Mouse (Mus musculus) megakaryocyte, embryonic 14.5 days (primary cell): ENCODE data around the gene Isoc2b.

Source experiments
- FLI1 ChIP-seq: IDR thresholded peaks from 2 replicates; pipeline ENCODE4 v1.6.1; 2012; ENCODE audit warnings: low read length, inconsistent platforms, mixed read lengths
- GATA1 ChIP-seq: IDR thresholded peaks from 3 replicates; pipeline ENCODE4 v1.6.1; 2012; ENCODE audit warnings: mixed read lengths, low read length, inconsistent platforms, borderline replicate concordance

DNA sequence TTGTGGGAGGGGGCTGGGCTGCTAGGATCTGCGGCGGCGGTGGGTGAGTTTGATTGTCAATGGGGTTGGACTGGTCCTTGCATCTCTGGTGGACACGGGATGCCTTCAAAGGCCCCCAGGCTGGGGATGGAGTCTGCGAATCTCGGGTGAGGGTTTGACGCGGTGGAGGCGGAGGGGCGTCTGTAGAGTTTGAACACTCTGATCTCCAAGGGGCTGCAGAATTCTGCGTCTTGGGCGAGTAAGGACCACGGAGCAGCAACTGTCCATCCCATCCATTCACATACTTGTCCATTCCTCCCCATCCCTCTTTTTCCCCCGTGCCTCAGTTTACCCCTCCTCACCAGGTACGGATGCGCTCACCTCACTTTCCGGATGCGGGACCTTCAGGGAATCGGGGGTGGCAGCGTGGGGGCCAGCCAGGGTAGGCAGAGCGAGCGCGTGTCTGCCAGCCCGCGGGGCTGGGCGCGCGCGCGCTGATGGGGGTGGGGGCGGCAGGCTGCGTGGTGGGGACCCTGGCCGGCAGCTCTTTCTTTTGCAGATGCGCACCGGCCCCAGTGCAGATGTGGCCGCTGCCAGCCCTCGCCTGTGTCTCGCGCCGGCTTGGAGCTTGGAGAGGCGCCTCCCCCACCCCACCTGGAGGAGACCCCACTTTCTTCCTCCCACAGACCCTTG lies 25.7 kb downstream of the Isoc2b start, which contains the start of gene Shisa7:
- TF ChIP-seq GATA1, result no peak
- TF ChIP-seq FLI1, result no peak
